9 mouse cellular contexts compared by ENCODE assay signal in the genomic region with DNA sequence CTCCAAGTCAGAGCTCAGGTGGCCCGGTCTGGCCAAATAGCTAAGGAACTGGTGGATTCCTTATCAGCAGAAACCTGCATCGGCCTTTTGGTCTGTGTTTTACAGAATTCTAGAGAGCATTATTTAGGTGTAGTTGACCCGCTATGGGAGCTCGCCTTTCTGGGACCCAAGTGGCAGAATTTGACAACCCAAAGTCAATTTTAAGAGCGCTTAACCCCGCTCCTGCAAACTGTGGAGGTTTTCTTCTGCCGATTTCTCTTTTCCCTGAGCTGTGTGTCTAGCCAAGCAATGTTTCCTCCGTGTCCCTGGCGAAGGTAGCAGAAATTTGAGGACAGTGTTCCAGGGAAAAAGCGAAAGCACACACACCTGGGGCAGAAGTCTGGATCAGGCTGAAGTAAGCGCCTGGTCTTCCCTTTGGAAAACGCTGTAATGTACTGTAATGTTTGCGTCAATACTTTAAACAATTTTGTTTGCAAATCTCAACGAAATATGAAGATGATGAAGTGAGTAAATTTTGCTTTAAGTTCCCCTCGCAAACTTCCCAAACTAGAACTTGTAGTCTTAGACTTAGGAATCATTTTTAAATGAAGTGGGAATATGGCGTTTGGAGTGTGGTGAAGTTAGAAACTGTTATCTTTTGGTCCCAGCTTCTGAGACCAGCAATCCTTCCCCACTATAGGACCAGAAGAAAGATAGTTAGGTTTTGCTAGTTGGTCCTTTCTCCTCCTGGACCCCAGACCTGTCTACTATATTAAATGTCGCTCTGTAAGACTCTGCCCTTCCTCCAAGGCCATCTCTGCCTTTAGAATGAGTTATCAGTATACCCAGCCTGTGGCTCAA. TPM values are rescaled to one million over a fixed set of nuclear protein-coding genes. Genes with fewer than 3 reads are reported as not detected.
DNase-seq lines count a peak whose midpoint lies in the region; ATAC-seq and TF ChIP-seq lines count a peak whose summit lies in the region.
"Had no signal": no experiment of that assay in that cellular context is flagged by ENCODE, and none has a peak within 500 bp of the region (broad histone marks: within the 10 kb centered on the region; RNA-seq: fewer than 3 reads in every experiment).

No protein-coding gene starts in this region.

- H3K9me3 ChIP-seq in heart, embryonic 10.5 days: no peaks in the 10 kb centered on the region
- no peaks in the 10 kb centered on the region for H3K9me3 ChIP-seq in embryonic facial prominence, embryonic 12.5 days
- H3K9me3 ChIP-seq in hindbrain, postnatal 0 days (ENCODE audit: low read length): no peaks in the 10 kb centered on the region

- H3K27me3 ChIP-seq in heart, embryonic 10.5 days (ENCODE audit: insufficient read depth, poor library complexity, severe bottlenecking): peaks cover 99% of the 10 kb centered on the region
- peaks cover 68% of the 10 kb centered on the region for H3K27me3 ChIP-seq in embryonic facial prominence, embryonic 12.5 days
- H3K27me3 ChIP-seq in hindbrain, postnatal 0 days (ENCODE audit: insufficient read depth, low read length): peaks cover 66% of the 10 kb centered on the region
- H3K27me3 ChIP-seq in myocyte (ENCODE audit: control insufficient read depth, insufficient read depth, insufficient read length): no peaks in the 10 kb centered on the region

- TF ChIP-seq POLR2A in myocyte (IDR thresholded peaks at IDR 0.05; ENCODE audit: insufficient read length, low read depth): no peak

- no peak overlapping the region for H3ac ChIP-seq in myocyte (ENCODE audit: control insufficient read depth, insufficient read length)

- no peaks in the 10 kb centered on the region for H3K36me3 ChIP-seq in heart, embryonic 10.5 days
- no peaks in the 10 kb centered on the region for H3K36me3 ChIP-seq in embryonic facial prominence, embryonic 12.5 days
- H3K36me3 ChIP-seq in hindbrain, postnatal 0 days (ENCODE audit: insufficient read depth, low read length): no peaks in the 10 kb centered on the region
- H3K36me3 ChIP-seq in myocyte (ENCODE audit: control insufficient read depth, insufficient read depth): no peaks in the 10 kb centered on the region

- H3K9ac ChIP-seq in embryonic facial prominence, embryonic 12.5 days: no peak overlapping the region
- no peak overlapping the region for H3K9ac ChIP-seq in hindbrain, postnatal 0 days (replicated peaks; ENCODE audit: low read length)

- intact Hi-C loops in heart, postnatal 14 days (cut with DNase I): no loop called here

- no peak for TF ChIP-seq CTCF in hindbrain, postnatal 0 days (IDR thresholded peaks at IDR 0.05; ENCODE audit: low read depth)

- H3K4me2 ChIP-seq in embryonic facial prominence, embryonic 12.5 days (replicated peaks): peak overlapping the region; percentile 86
- peak overlapping the region; percentile 70; the same call in 1 of the 2 replicates for H3K4me2 ChIP-seq in hindbrain, postnatal 0 days (ENCODE audit: low read depth, low read length)
- peak overlapping the region; percentile 79 for H3K4me2 ChIP-seq in myocyte (ENCODE audit: low read depth)

- H3K79me2 ChIP-seq in myocyte (ENCODE audit: control insufficient read depth, insufficient read depth): no peaks in the 10 kb centered on the region

- ATAC-seq in embryonic facial prominence, embryonic 12.5 days (ENCODE audit: insufficient number of reproducible peaks, insufficient read depth, low FRiP score, low TSS enrichment): no peak
- no peak for ATAC-seq in hindbrain, postnatal 0 days
- no peak for ATAC-seq in granulocyte monocyte progenitor cell, adult 5-6 weeks (replicated peaks; ENCODE audit: poor library complexity, severe bottlenecking)
- ATAC-seq in frontal cortex, adult (ENCODE audit: low TSS enrichment): no peak

- peak overlapping the region; percentile 64 for H3K4me3 ChIP-seq in heart, embryonic 10.5 days
- peak overlapping the region; percentile 45 for H3K4me3 ChIP-seq in embryonic facial prominence, embryonic 12.5 days
- H3K4me3 ChIP-seq in hindbrain, postnatal 0 days (ENCODE audit: low read length): peak overlapping the region; percentile 45
- H3K4me3 ChIP-seq in myocyte: peak overlapping the region; percentile 28

- H3K27ac ChIP-seq in heart, embryonic 10.5 days: no peak overlapping the region
- no peak overlapping the region for H3K27ac ChIP-seq in embryonic facial prominence, embryonic 12.5 days
- H3K27ac ChIP-seq in hindbrain, postnatal 0 days: no peak overlapping the region

- H3K4me1 ChIP-seq in heart, embryonic 10.5 days: peaks cover 24% of the 10 kb centered on the region
- peaks cover 12% of the 10 kb centered on the region for H3K4me1 ChIP-seq in embryonic facial prominence, embryonic 12.5 days
- H3K4me1 ChIP-seq in hindbrain, postnatal 0 days (ENCODE audit: insufficient read depth, low read length): peaks cover 6% of the 10 kb centered on the region; the same call in 1 of the 2 replicates

- DNase-seq in heart, embryonic 10.5 days (ENCODE audit: low spot score): no peak
- DNase-seq in heart, postnatal 14 days: no peak
- DNase-seq in hindbrain, postnatal 0 days (ENCODE audit: low spot score): no peak
- no peak for DNase-seq in kidney, adult 9 months
- DNase-seq: adrenal gland, postnatal 10 days had no signal

- WGBS in heart, embryonic 10.5 days: 3% methylated on average over 17 of the region's 17 CpGs
- 2% methylated on average over 17 of the region's 17 CpGs for WGBS in embryonic facial prominence, embryonic 12.5 days
- 5% methylated on average over 17 of the region's 17 CpGs for WGBS in hindbrain, postnatal 0 days

TF ChIP-seq in myocyte, 11 proteins besides CTCF, POLR2A, EP300 and RAD21:
- TF ChIP-seq TCF12 (IDR thresholded peaks at IDR 0.05; ENCODE audit: insufficient read depth, poor library complexity, severe bottlenecking): no peak
- TF ChIP-seq SRF (IDR thresholded peaks at IDR 0.05; ENCODE audit: control insufficient read depth, insufficient read length, low read depth): no peak
- no peak for TF ChIP-seq POLR2AphosphoS2 (IDR thresholded peaks at IDR 0.05; ENCODE audit: insufficient read length, low read depth)
- no peak for TF ChIP-seq USF1 (IDR thresholded peaks at IDR 0.05; ENCODE audit: low read depth)
- TF ChIP-seq MYOG (IDR thresholded peaks at IDR 0.05; ENCODE audit: control insufficient read depth in 1 of 3, insufficient read depth in 1 of 3, insufficient read length in 2 of 3, low read depth in 2 of 3): no peak
- no peak for TF ChIP-seq CEBPB (IDR thresholded peaks at IDR 0.05; ENCODE audit: insufficient read depth, poor library complexity, severe bottlenecking)
- no peak for TF ChIP-seq MYOD1 (IDR thresholded peaks at IDR 0.05; ENCODE audit: control insufficient read depth in 1 of 3, insufficient read length in 2 of 3, low read depth in 2 of 3)
- no peak for TF ChIP-seq E2F4 (IDR thresholded peaks at IDR 0.05; ENCODE audit: insufficient read depth)
- no peak for TF ChIP-seq REST (IDR thresholded peaks at IDR 0.05; ENCODE audit: insufficient read depth, insufficient read length)
- TF ChIP-seq MAX (IDR thresholded peaks at IDR 0.05; ENCODE audit: low read depth): no peak
- TF ChIP-seq TCF3 (IDR thresholded peaks at IDR 0.05; ENCODE audit: insufficient read length, low read depth): no peak

RNA-seq across cellular contexts. Expression of a gene that starts 1.1 kb away (rescaled TPM):
- polyA plus RNA-seq in heart, embryonic 10.5 days (2016; fragmentation: Nextera tagmentation; extraction: Ambion mirVana): 0.96 and 2.9 TPM in 2 replicates
- total RNA-seq in heart, postnatal 14 days (2021): not detected
- polyA plus RNA-seq in embryonic facial prominence, embryonic 12.5 days (2016; fragmentation: Nextera tagmentation; extraction: Ambion mirVana): 8.7 and 12.0 TPM in 2 replicates
- not detected in 2 replicates for total RNA-seq in hindbrain, postnatal 0 days (2014; rRNA removed)
- polyA plus RNA-seq in hindbrain, postnatal 0 days (2015; fragmentation: Nextera tagmentation; extraction: Ambion mirVana): 0.14 and 0.15 TPM in 2 replicates
- polyA plus RNA-seq in myocyte (2012; fragmentation: generic; extraction: Trizol): 23.1 TPM
- total RNA-seq in granulocyte monocyte progenitor cell, adult 5-6 weeks (2014; fragmentation: Nextera tagmentation): not detected in 2 replicates
- not detected in 2 replicates for total RNA-seq in granulocyte monocyte progenitor cell, adult 5-6 weeks (2017)
